Mouse (Mus musculus): ENCODE results near the gene Fam184b. TPM values are rescaled to one million over a fixed set of nuclear protein-coding genes. Genes with fewer than 3 reads are reported as not detected.

Fam184b gene
- polyA plus RNA-seq, 1 experiment from 2014 or later: 1.4 TPM

GRCm38 (mm10) chr5:45580279-45580678 lies 59.1 kb downstream of the Fam184b start:
- Histone ChIP-seq H3K4me1 (no peaks in the 10 kb centered on the region), H3K27ac (no peak overlapping the region), H3K36me3 (replicated peaks) (no peaks in the 10 kb centered on the region), H3K27me3 (ENCODE audit: poor library complexity, severe bottlenecking) (no peaks in the 10 kb centered on the region), H3K9me3 (no peaks in the 10 kb centered on the region), H3K4me3 (no peak overlapping the region)
- DNase-seq (ENCODE audit: extremely low spot score, low spot score): no peak
- WGBS: 91% methylated on average over 10 of the region's 10 CpGs

- Histone ChIP-seq H3K36me3 (replicated peaks) (no peaks in the 10 kb centered on the region), H3K4me1 (peaks cover 5% of the 10 kb centered on the region; the same call in 1 of the 2 replicates), H3K9me3 (no peaks in the 10 kb centered on the region), H3K4me3 (no peak overlapping the region), H3K27me3 (ENCODE audit: poor library complexity, severe bottlenecking) (no peaks in the 10 kb centered on the region), H3K27ac (no peak overlapping the region)
- no peak for DNase-seq (ENCODE audit: extremely low spot score, low spot score)
- WGBS: 90% methylated on average over 1 of the region's 1 CpGs
Measured at GRCm38 (mm10) chr5:45577376-45577775, 62.0 kb downstream of the Fam184b start.

- peaks cover 5% of the 10 kb centered on the region; the same call in 1 of the 2 replicates for H3K4me1 ChIP-seq
- no peak overlapping the region for H3K27ac ChIP-seq
- H3K36me3 ChIP-seq (replicated peaks): no peaks in the 10 kb centered on the region
- H3K4me3 ChIP-seq: no peak overlapping the region
- DNase-seq (ENCODE audit: extremely low spot score, low spot score): no peak
- no peaks in the 10 kb centered on the region for H3K9me3 ChIP-seq
- no peaks in the 10 kb centered on the region for H3K27me3 ChIP-seq (ENCODE audit: poor library complexity, severe bottlenecking)
- WGBS: 89% methylated on average over 3 of the region's 3 CpGs
Measured at GRCm38 (mm10) chr5:45576716-45577115, 62.7 kb downstream of the Fam184b start.

GRCm38 (mm10) chr5:45572816-45573215 lies 66.6 kb downstream of the Fam184b start:
- Histone ChIP-seq H3K36me3 (replicated peaks) (no peaks in the 10 kb centered on the region), H3K9me3 (no peaks in the 10 kb centered on the region), H3K4me3 (no peak overlapping the region), H3K27me3 (ENCODE audit: poor library complexity, severe bottlenecking) (no peaks in the 10 kb centered on the region), H3K27ac (no peak overlapping the region), H3K4me1 (peaks cover 5% of the 10 kb centered on the region; the same call in 1 of the 2 replicates)
- WGBS: 65% methylated on average over 5 of the region's 5 CpGs
- DNase-seq (ENCODE audit: extremely low spot score, low spot score): no peak

GRCm38 (mm10) chr5:45565829-45566228 lies 73.6 kb downstream of the Fam184b start:
- Histone ChIP-seq H3K27ac (no peak overlapping the region), H3K9me3 (no peaks in the 10 kb centered on the region), H3K4me1 (no peaks in the 10 kb centered on the region), H3K27me3 (ENCODE audit: poor library complexity, severe bottlenecking) (no peaks in the 10 kb centered on the region), H3K36me3 (replicated peaks) (no peaks in the 10 kb centered on the region), H3K4me3 (no peak overlapping the region)
- DNase-seq (ENCODE audit: extremely low spot score, low spot score): no peak
- 88% methylated on average over 1 of the region's 1 CpGs for WGBS

- 80% methylated on average over 6 of the region's 6 CpGs for WGBS
- H3K27me3 ChIP-seq (ENCODE audit: poor library complexity, severe bottlenecking): no peaks in the 10 kb centered on the region
- no peak for DNase-seq (ENCODE audit: extremely low spot score, low spot score)
- no peaks in the 10 kb centered on the region for H3K4me1 ChIP-seq
- H3K36me3 ChIP-seq (replicated peaks): no peaks in the 10 kb centered on the region
- H3K27ac ChIP-seq: no peak overlapping the region
- no peaks in the 10 kb centered on the region for H3K9me3 ChIP-seq
- H3K4me3 ChIP-seq: no peak overlapping the region
Measured at GRCm38 (mm10) chr5:45564054-45564453, 75.4 kb downstream of the Fam184b start.

- no peaks in the 10 kb centered on the region for H3K9me3 ChIP-seq
- H3K27ac ChIP-seq: no peak overlapping the region
- no peaks in the 10 kb centered on the region for H3K27me3 ChIP-seq (ENCODE audit: poor library complexity, severe bottlenecking)
- no peaks in the 10 kb centered on the region for H3K4me1 ChIP-seq
- DNase-seq (ENCODE audit: extremely low spot score, low spot score): no peak
- WGBS: 91% methylated on average over 1 of the region's 1 CpGs
- H3K36me3 ChIP-seq (replicated peaks): no peaks in the 10 kb centered on the region
- H3K4me3 ChIP-seq: no peak overlapping the region
Measured at GRCm38 (mm10) chr5:45549586-45549985, 89.8 kb downstream of the Fam184b start.

GRCm38 (mm10) chr5:45543374-45543773 lies 96.0 kb downstream of the Fam184b start:
- no peaks in the 10 kb centered on the region for H3K4me1 ChIP-seq
- WGBS: 70% methylated on average over 5 of the region's 5 CpGs
- no peaks in the 10 kb centered on the region for H3K9me3 ChIP-seq
- H3K36me3 ChIP-seq (replicated peaks): no peaks in the 10 kb centered on the region
- no peak overlapping the region for H3K27ac ChIP-seq
- H3K4me3 ChIP-seq: no peak overlapping the region
- H3K27me3 ChIP-seq (ENCODE audit: poor library complexity, severe bottlenecking): no peaks in the 10 kb centered on the region
- DNase-seq (ENCODE audit: extremely low spot score, low spot score): no peak

GRCm38 (mm10) chr5:45539502-45539901 lies 99.9 kb downstream of the Fam184b start:
- Histone ChIP-seq H3K27ac (no peak overlapping the region), H3K4me3 (no peak overlapping the region), H3K4me1 (peaks cover 4% of the 10 kb centered on the region), H3K36me3 (replicated peaks) (no peaks in the 10 kb centered on the region), H3K9me3 (no peaks in the 10 kb centered on the region), H3K27me3 (ENCODE audit: poor library complexity, severe bottlenecking) (no peaks in the 10 kb centered on the region)
- whole genome bisulfite sequencing: 62% methylated on average over 10 of the region's 10 CpGs
- no peak for DNase-seq (ENCODE audit: extremely low spot score, low spot score)

- Histone ChIP-seq H3K4me1 (peaks cover 9% of the 10 kb centered on the region), H3K27me3 (ENCODE audit: poor library complexity, severe bottlenecking) (no peaks in the 10 kb centered on the region), H3K36me3 (replicated peaks) (peaks cover 13% of the 10 kb centered on the region), H3K9me3 (no peaks in the 10 kb centered on the region), H3K27ac (no peak overlapping the region), H3K4me3 (no peak overlapping the region)
- 75% methylated on average over 4 of the region's 4 CpGs for whole genome bisulfite sequencing
- DNase-seq (ENCODE audit: extremely low spot score, low spot score): no peak
Measured at GRCm38 (mm10) chr5:45535177-45535576, 104.2 kb downstream of the Fam184b start.

GRCm38 (mm10) chr5:45534319-45535098 lies 104.9 kb downstream of the Fam184b start:
- WGBS: 4% methylated on average over 16 of the region's 17 CpGs
- no peaks in the 10 kb centered on the region for H3K9me3 ChIP-seq
- H3K4me3 ChIP-seq: peak overlapping the region; percentile 30
- H3K27me3 ChIP-seq (ENCODE audit: poor library complexity, severe bottlenecking): no peaks in the 10 kb centered on the region
- peaks cover 9% of the 10 kb centered on the region for H3K4me1 ChIP-seq
- H3K36me3 ChIP-seq (replicated peaks): peaks cover 20% of the 10 kb centered on the region
- peak; percentile 77 for DNase-seq (ENCODE audit: extremely low spot score, low spot score)
- H3K27ac ChIP-seq: 0 out of 2 replicates have a peak overlapping the region, but pooled peaks have one; percentile 4

GRCm38 (mm10) chr5:45529696-45530095 lies 109.7 kb downstream of the Fam184b start:
- H3K9me3 ChIP-seq: no peaks in the 10 kb centered on the region

GRCm38 (mm10) chr5:45526338-45526737 lies 113.1 kb downstream of the Fam184b start:
- DNase-seq (ENCODE audit: extremely low spot score, low spot score): no peak
- WGBS: 90% methylated on average over 4 of the region's 4 CpGs
- H3K36me3 ChIP-seq (replicated peaks): peaks cover 76% of the 10 kb centered on the region
- H3K9me3 ChIP-seq: no peaks in the 10 kb centered on the region
- no peak overlapping the region for H3K27ac ChIP-seq
- no peaks in the 10 kb centered on the region for H3K27me3 ChIP-seq (ENCODE audit: poor library complexity, severe bottlenecking)
- H3K4me3 ChIP-seq: no peak overlapping the region
- H3K4me1 ChIP-seq: peaks cover 8% of the 10 kb centered on the region

More at GRCm38 (mm10) chr5:45529696-45530095, 109.7 kb downstream of the Fam184b start:
- no peaks in the 10 kb centered on the region for H3K27me3 ChIP-seq (ENCODE audit: poor library complexity, severe bottlenecking)
- no peak overlapping the region for H3K27ac ChIP-seq
- H3K4me1 ChIP-seq: peaks cover 7% of the 10 kb centered on the region
- peaks cover 68% of the 10 kb centered on the region for H3K36me3 ChIP-seq (replicated peaks)
- 91% methylated on average over 3 of the region's 3 CpGs for WGBS
- H3K4me3 ChIP-seq: no peak overlapping the region
- DNase-seq (ENCODE audit: extremely low spot score, low spot score): no peak
